Mouse (Mus musculus) right cerebral cortex, postnatal 36 days (tissue): Measurements from ENCODE around the gene Ets2.

Experiments used
- DNase-seq, 2 experiments: peaks; one replicate each; pipeline ENCODE4 v3.0.0; 2022; ENCODE audit warnings: low spot score in 2 of 2, mixed read lengths in 1 of 2

Gene Ets2

DNA sequence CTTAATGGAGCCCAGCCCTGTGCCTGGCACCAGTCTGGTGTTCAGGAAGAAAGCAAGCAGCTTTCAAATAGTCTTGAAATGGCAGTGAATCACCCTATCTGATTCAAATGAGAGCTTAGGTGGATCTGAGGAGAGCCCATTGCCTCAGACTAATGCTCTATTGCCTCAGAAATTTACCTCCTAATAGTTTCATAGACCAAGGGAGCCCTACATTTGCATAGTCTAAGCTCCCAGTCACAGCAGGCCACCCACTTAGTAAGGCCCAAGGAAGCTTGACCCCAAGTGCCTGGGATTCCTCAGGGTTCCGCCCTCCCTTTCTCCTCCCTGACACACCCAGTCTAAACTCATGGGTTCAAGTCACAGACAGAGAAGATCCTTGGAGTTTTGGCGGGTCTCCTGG, 65.4 kb downstream of the Ets2 start:
- no peak for DNase-seq

DNA sequence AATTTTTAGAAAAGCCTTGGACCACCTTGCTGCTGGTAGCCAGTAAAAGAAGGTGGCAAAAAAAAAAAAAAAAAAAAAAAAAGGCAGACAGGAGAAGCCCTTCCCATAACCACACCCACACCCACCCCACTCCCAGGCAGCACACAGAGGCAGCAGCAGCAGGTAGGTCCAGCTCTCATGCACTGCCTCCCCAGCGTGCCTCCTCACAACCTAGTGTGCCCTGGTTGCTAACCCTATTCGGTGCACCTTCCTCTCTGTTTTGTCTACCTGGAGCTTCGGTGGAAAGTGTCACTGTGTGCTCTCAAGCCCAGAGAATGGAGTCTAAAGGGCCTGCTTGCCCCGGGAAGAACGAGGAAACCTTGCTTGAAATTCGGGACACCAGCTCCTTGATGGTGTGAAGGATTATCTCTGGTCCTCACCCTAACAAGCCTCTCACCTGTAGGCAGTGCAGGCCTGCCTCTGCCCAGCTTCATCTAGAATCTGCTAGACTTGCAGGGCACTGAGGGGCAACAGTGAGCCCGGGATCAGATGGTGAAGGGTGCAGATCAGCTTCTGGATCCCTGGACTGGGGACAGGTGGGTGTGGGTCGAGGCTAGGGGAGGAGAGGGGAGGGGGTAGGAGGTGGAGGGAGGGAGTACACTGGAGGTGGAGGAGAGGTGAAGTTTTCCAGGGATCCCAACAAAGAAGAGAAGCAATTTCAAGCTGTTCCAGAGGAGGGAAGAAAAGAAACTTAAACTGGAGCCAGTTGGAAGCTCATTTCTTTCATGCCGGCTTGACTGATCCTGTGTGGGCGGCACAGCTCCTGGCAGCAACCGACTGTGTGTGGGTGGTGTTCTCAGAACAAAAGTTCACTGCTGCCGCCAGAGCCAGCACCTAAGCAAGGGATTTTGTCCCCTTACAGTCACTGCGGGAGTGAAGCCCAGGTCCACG, 67.5 kb downstream of the Ets2 start:
- peak; percentile 86 to 89 for DNase-seq

DNA sequence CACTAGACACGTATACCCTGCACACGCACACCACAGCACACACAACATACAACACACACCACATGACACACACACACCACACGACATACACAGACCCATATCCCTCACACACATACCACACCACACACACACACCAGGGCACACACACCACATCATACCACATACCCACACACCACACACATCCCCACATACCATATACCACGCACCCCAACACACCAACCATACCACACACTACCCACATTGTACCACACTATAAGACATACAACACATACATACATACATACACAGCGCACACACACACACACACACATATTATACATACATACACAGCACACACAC, 68.1 kb downstream of the Ets2 start:
- DNase-seq: no peak

DNA sequence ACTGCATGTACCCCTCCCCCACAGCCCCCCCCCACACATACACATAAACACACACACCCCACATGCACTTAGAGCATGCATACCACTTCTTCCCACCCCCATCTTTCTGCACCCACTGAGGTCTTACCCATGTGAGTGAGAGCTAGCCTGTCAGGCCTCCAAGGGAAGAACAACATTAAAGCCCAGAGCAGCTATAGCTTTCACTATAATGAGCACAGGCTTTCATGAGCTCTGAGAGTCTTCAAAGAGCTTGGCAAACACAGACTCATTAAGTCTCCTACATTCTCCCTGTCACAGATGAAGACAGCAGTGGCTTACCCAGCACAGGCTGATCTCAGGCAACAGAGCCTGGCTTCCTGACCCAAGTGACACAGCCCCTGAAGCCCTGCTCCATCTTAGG, 68.5 kb downstream of the Ets2 start:
- peak in 1 of 2 experiments; percentile 16 for DNase-seq
